Comparison of ENCODE assay signal across 13 mouse cellular contexts in genomic region chr10:61378050-61378449, GRCm38 (mm10). TPM values are rescaled to one million over a fixed set of nuclear protein-coding genes. Genes with fewer than 3 reads are reported as not detected.
"Had no signal": no experiment of that assay in that cellular context is flagged by ENCODE, and none has a peak within 500 bp of the region (broad histone marks: within the 10 kb centered on the region; RNA-seq: fewer than 3 reads in every experiment).

No protein-coding gene starts in this region.

- DNase-seq: kidney, adult 9 months; kidney, postnatal 25 days; layer of hippocampus, adult 9-11 months; layer of hippocampus, postnatal 36 days; lung, embryonic 14.5 days; lung, postnatal 10 days; lung, postnatal 4 days; midbrain, embryonic 14.5 days; retina, postnatal 1 day; right cerebral cortex, postnatal 4 days; spleen, adult 18-20 months; thymus, postnatal 36 days had no signal

RNA-seq across cellular contexts. Expression of gene Nodal, which starts 39.7 kb away (rescaled TPM):
- total RNA-seq: megakaryocyte, adult 5-6 weeks had no signal
